Mouse (Mus musculus) gastrocnemius, adult 2 months (tissue): ENCODE measurements at regions not wholly inside any gene's neighbourhood (a gene's known extent, or its start where the extent isn't known, plus 50 kb on each side); places are given as distances from the start of the nearest gene placed in this dataset.

Experiments
- DNase-seq: peaks from one replicate; pipeline ENCODE4 v3.0.0; 2022
- H3K27ac ChIP-seq: fragments of 200-600 bp; 2 replicates; pipeline ENCODE4 v1.8.1; 2022; ENCODE audit warnings: mild to moderate bottlenecking
- H3K4me3 ChIP-seq: fragments of 200-600 bp; 2 replicates; pipeline ENCODE4 v1.8.1; 2022; ENCODE audit warnings: mild to moderate bottlenecking, moderate library complexity
- CTCF ChIP-seq: fragments of 200-600 bp; IDR thresholded peaks from 2 replicates; pipeline ENCODE4 v1.8.1; 2022; ENCODE audit warnings: antibody characterized with exemption, mild to moderate bottlenecking, moderate library complexity
- intact Hi-C: fragments of 180-260 bp; cut with DNase I; formaldehyde crosslinking; loops from one replicate; pipeline ENCODE4 v1.15.1; 2025

DNA sequence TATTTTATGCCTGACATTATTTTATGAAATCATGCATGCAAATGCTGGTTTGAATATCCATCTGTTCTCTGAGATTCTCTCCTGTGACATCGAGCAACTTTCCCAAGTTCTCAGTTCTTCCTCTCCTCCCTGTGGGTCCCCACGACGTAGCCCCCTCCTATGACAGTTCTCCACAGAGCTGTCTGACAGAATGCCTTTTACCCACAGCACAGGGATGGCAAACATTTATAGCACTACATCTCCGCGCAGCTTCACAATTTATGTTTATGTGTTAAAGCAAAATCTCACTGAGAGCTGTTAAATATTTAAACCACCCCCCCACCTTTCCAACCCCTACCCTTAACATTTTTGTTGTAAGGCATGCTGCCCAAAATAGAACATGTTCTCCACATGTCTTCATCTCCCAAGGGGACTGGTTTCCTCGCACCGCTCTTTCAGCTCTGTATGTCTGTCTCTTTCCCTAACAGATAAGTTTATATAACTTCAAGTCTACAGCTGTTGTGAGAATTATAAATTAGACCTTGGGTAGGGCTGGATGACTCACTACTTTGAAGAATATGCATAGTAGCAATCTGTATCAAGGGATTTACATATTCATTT, 63.5 kb upstream of the Ndst3 start:
- H3K27ac ChIP-seq = no peak overlapping the region
- no peak overlapping the region for H3K4me3 ChIP-seq
- no peak for DNase-seq
- intact Hi-C loops = no loop called here
- TF ChIP-seq CTCF = no peak

DNA sequence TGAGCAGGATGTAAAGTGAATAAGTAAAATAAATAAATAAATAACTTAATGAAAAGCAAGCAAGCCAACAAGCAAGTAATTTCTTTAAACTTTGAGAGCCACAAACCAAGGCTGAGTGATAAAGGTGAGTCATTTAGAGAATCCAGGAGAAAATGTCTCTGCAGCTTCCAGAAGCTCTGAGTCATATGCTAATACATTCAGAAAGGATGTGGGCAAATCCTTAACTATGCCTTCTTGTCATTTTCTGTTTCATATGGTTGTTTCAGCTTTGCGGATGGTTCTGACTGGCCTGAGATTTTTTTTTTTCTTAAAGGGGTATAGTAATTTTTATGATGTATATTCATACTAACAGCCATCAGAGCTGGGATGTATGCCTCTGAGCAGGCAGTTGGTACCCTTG, 64.3 kb upstream of the Ndst3 start:
- no peak for TF ChIP-seq CTCF
- no peak overlapping the region for H3K4me3 ChIP-seq
- no peak overlapping the region for H3K27ac ChIP-seq
- intact Hi-C loops = no loop called here
- DNase-seq = no peak

DNA sequence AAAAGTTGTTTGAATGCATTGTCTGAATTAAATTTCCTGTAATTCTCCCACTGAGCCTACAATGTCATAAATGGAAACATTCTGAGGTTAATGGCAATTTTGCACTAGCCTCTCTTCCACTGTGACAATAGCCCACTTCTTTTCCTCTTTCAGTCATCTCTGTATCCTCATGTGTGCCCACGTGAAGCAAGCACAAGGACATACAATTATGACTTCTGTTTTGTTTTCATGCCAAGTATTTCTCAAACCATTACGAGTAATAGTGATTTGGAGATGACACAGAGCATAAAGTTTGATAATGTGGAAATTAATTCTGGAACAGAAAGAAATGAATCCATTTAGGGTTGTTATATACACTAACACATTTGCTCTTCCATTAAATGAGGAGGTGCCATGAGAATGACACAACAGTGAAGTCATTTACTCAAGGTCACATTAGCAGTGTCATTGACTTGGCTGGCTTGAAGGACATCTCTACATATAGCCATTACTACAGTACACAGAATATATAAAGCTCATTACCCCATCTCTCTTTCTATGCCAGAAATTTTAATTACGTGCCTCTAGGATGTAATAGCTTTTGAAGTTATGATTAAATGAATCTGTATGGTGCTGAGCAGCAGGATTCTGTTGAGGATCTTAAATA, 75.4 kb upstream of the Ndst3 start:
- TF ChIP-seq CTCF = no peak
- intact Hi-C loops = no loop called here
- H3K27ac ChIP-seq = no peak overlapping the region
- no peak for DNase-seq
- no peak overlapping the region for H3K4me3 ChIP-seq

DNA sequence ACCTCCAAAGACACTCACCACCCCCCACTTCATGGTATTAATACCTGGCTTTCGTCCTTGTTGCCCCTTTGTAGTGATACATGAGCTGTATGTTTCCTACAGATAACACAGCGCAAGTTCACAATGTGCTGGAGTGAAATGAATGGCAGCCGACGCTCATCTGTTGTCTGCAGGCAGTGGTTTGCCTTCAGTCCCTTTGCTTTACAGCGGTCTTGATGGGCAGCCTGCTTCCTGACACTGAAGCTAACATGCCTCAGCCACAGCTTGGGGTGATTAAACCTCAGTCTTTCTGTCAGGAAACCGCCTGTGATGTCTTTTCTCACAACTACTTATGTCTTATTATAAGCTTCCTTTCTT, 75.9 kb upstream of the Ndst3 start:
- TF ChIP-seq CTCF = no peak
- no peak overlapping the region for H3K27ac ChIP-seq
- intact Hi-C loops = no loop called here

DNA sequence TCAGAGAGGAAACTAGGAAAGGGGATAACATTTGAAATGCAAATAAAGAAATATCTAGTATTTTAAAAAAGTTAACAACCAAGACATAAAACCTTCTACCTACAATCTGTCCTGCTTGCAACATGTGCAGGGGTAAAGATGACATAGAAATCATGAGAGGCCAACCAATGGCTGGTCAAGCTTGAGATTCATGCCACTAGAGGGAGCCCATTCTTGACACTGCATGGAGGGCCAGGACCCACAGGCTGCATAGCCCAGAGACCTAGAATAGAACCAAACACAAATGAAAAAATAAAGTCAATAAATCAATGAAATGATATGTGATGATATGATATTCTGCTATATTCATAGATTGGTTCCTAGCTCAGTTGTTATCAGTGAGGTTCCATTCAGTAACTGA, 89.9 kb upstream of the Ndst3 start:
- Histone ChIP-seq H3K4me3 (no peak overlapping the region), H3K27ac (no peak overlapping the region)
- no peak for DNase-seq
- intact Hi-C loops = no loop called here
- peak; percentile 31; the same call in 1 of the 2 replicates for TF ChIP-seq CTCF

More for the DNA sequence above, 75.9 kb upstream of the Ndst3 start:
- no peak for DNase-seq
- H3K4me3 ChIP-seq = no peak overlapping the region

DNA sequence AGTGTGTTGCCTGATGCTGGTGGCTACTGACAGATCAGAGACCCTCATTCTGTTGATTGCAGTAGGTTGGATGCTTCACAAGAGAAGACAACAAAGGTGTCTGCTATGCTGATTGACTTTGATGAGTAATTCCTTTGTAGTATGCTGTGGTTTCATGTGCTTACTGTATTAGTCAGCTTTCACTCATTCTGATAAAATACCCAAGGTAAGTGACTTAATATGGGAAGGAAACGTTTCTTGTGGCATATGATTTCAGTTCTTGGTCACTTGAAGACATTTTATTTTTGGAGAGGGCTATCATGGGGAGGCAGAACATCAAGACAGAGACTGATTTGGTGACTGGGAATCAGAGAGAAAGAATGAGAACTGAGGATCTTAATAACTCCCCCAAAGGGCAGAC, 90.9 kb upstream of the Ndst3 start:
- no peak for TF ChIP-seq CTCF
- H3K4me3 ChIP-seq = no peak overlapping the region
- intact Hi-C loops = no loop called here
- H3K27ac ChIP-seq = no peak overlapping the region
- DNase-seq = no peak

DNA sequence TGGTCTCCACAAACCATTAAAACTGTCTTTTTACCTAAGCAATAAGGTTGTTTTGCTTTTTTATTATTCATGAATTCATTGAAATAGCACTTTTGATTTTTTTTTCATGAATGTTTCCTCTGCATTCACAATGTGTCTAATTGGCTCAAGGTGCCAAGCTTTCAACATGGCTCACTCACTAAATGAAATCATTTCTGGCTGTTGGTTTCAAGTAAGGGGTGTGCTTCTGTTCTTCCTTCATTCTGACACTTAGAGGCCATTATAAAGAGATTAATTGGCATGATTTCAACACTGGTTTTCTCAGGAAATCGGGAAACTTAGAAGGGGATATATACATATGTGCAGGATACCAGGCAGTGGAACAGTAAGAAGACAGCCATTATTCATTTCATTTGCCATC, 93.5 kb upstream of the Ndst3 start:
- intact Hi-C loops = no loop called here
- TF ChIP-seq CTCF = no peak
- H3K4me3 ChIP-seq = no peak overlapping the region
- no peak overlapping the region for H3K27ac ChIP-seq
- no peak for DNase-seq

DNA sequence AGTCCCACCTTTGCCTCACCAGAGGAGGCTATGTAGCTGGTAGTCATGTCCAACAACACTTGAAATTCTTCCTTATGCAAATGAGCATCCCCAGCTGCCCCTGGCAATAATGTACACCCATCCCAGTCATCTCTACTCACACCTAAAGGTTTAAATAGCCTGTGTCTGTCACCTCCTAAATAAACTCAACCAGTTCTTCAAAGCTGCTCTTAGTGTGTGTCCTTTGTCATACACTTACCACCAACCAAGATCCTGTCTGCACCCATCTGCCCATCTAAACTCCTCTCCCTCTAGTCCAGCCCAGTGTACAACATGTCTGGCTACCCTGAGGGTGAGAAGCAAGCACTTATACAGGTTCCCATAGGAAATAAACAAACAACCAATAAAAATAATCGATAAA, 103.4 kb upstream of the Ndst3 start:
- H3K4me3 ChIP-seq = no peak overlapping the region
- no peak for DNase-seq
- H3K27ac ChIP-seq = no peak overlapping the region
- intact Hi-C loops = no loop called here
- TF ChIP-seq CTCF = no peak

DNA sequence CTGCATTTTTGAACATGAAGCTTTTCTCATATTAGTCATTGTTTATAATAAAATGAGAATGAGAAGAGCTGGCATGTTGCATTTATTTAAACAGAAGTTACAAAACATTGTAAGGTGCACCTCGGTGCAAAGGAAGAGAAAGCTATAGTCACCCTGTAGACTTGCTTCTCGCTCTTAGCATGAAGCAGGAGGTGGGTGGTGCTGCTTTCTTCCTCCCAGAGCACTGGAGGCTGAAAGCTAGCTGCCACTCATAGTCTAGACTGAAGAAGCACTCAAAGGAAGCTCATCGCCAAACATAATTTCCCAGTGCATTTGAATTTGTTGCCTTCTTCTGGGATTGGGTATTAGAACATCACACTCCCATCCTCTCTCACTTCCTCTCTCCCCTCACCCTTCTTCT, 114.7 kb upstream of the Ndst3 start:
- DNase-seq = no peak
- Histone ChIP-seq H3K4me3 (no peak overlapping the region), H3K27ac (no peak overlapping the region)
- intact Hi-C loops = no loop called here
- no peak for TF ChIP-seq CTCF

DNA sequence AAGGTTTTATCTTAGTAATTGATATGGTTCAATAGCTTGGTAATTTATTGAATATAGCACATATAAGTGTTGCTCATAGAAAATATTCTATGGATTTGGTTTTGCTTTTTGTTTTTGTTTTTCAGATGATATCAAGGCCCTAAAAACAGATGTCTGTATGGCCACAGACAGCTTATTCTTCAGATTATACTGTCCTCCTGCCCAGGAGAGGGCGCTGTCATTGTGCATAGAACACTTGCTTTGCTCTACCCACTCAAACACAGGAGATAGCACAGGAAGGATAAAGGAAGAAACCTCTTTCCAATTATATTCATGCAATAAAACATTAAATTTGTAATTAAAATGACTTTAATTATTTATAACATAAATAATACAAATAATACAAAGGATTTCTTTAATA, 115.4 kb upstream of the Ndst3 start:
- intact Hi-C loops = no loop called here
- no peak overlapping the region for H3K4me3 ChIP-seq

DNA sequence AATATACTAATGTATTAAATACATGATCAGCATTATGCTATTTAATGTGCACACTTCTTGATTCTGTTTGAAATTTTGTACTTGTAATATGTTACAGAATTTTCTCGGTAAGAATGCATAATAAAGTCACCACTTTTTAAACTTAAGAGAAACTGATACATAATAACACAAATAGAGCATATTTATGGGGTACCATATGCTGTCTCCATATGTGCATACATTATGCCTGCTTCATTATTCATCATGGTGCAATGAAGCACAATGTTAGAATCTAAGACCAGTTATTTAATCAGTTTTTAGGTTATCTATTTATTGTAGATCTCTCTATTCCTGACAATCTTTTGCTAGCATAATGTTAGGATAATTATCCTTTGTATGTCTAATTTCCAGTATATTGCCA, 115.9 kb upstream of the Ndst3 start:
- H3K27ac ChIP-seq = no peak overlapping the region
- TF ChIP-seq CTCF = no peak
- intact Hi-C loops = no loop called here
- DNase-seq = no peak
- no peak overlapping the region for H3K4me3 ChIP-seq

More for the DNA sequence above, 115.4 kb upstream of the Ndst3 start:
- H3K27ac ChIP-seq = no peak overlapping the region
- no peak for TF ChIP-seq CTCF
- DNase-seq = no peak

DNA sequence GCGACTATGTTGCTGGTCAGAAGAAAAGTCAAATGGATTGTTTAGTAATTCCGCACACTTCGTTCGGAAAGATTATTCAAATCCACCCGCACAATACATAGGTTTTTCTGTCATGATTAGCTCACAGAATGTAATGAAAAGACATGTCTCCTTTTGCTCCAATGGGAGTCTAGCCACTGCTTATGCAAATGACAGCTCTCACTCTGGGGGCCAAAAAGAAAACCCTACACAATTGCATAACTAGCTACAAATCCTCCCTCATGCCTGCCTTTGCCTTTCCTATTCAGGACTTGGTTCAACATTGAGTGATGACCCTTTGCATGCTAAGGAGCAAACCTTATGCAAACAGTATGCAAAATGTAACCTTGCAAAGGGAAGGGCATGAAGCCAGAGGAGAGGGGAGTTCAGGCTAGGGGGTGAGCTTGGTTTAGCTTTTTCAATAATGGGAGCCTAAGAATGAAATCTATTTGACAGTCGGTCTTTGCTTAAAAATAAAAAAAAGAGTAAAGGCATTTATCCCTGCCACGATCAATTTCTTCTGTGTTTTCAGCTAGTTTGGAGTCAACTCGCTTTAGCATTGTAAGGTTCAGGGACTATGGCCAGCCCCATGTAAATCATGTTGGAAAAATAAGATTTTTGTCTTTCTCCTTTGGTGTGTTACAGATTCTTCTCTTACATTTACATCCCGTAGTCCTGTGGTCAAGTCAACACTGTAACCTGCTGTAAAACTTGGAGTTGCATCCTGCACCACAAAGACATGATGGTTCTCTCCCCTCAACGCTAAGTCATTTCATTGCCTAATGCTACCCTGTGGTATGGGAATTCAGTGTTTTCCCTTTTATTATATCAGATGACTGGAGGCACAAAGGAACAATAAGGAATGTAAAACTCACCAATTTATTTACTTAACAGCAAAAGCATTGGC, 119.6 kb upstream of the Ndst3 start:
- no peak for TF ChIP-seq CTCF
- DNase-seq = no peak
- intact Hi-C loops = no loop called here
- Histone ChIP-seq H3K4me3 (no peak overlapping the region), H3K27ac (no peak overlapping the region)

DNA sequence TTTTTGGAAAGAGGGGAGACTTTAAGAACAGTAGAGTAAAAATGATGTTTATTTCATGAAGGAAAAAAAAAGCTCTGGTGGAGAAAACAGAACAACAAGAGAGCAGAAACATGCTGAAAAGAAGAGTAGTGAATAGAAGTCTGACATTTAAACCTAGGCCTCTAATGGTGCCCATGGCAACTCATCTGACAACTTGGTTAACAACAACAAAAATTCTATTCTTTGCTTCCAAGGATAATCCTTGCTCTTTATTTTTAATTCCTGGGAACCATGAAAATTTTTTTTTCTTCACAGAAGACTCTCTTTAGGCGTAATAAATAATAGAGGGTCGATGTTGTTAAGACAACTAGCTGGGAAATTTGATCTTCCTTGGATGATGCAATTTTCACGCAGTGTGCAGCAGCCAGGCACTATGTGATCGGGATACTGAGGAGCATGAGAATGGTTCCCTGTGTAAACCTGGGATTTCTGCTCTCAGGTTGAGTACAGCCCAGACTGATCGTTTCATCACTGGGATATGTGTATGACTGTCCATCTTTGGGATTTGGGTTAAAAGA, 120.4 kb upstream of the Ndst3 start:
- intact Hi-C loops = no loop called here
- H3K27ac ChIP-seq = no peak overlapping the region
- DNase-seq = no peak
- H3K4me3 ChIP-seq = no peak overlapping the region
- TF ChIP-seq CTCF = no peak
